Mouse (Mus musculus) ES-Bruce4 (cell line): ENCODE measurements around the gene Slc25a41. TPM values are rescaled to one million over a fixed set of nuclear protein-coding genes. Genes with fewer than 3 reads are reported as not detected.
A peak's percentile ranks its signal among the peaks of the same experiment; 100 is the strongest.

Source experiments
- H3K27ac ChIP-seq: 2 replicates; pipeline ENCODE4 v1.5.1; 2012; ENCODE audit warnings: low read length, inconsistent platforms; ENCODE audit not compliant: insufficient read depth
- H3K27me3 ChIP-seq: 2 replicates; pipeline ENCODE4 v1.6.1; 2012; ENCODE audit warnings: mild to moderate bottlenecking, low read length, inconsistent platforms; ENCODE audit not compliant: control insufficient read depth, poor library complexity, insufficient read depth, severe bottlenecking
- H3K36me3 ChIP-seq: 2 replicates; pipeline ENCODE4 v1.6.1; 2012; ENCODE audit warnings: inconsistent platforms, mild to moderate bottlenecking, low read length, moderate library complexity; ENCODE audit not compliant: control insufficient read depth, poor library complexity, insufficient read depth, severe bottlenecking
- H3K4me1 ChIP-seq: one replicate; pipeline ENCODE4 v1.8.1; 2011; ENCODE audit warnings: low read length; ENCODE audit not compliant: control insufficient read depth, insufficient read depth
- H3K4me3 ChIP-seq: 2 replicates; pipeline ENCODE4 v1.5.1; 2011; ENCODE audit warnings: low read depth, mild to moderate bottlenecking, low read length
- H3K9ac ChIP-seq: 2 replicates; pipeline ENCODE4 v1.6.1; 2012; ENCODE audit warnings: low read depth, mild to moderate bottlenecking, inconsistent platforms; ENCODE audit not compliant: poor library complexity, severe bottlenecking
- H3K9me3 ChIP-seq: replicated peaks from 2 replicates; pipeline ENCODE4 v1.6.1; 2012; ENCODE audit warnings: mild to moderate bottlenecking, low read length, inconsistent platforms; ENCODE audit not compliant: control insufficient read depth, poor library complexity, insufficient read depth, severe bottlenecking
- CTCF ChIP-seq: IDR thresholded peaks from one replicate; pipeline ENCODE4 v1.8.1; 2011; ENCODE audit warnings: low read depth, low read length
- EP300 ChIP-seq: IDR thresholded peaks from 2 replicates; pipeline ENCODE4 v1.6.1; 2011; ENCODE audit warnings: low read depth, low read length; ENCODE audit not compliant: insufficient read depth
- POLR2A ChIP-seq: IDR thresholded peaks from one replicate; pipeline ENCODE4 v1.8.1; 2011; ENCODE audit warnings: low read length; ENCODE audit not compliant: insufficient read depth
- polyA plus RNA-seq: library from polyadenylated mRNA; stranded (reverse); fragments of >200 nt; gene quantifications from 2 replicates; pipeline ENCODE4 v1.2.4, GENCODE M21; 2011; ENCODE audit warnings: low read depth; ENCODE audit not compliant: missing spikeins, insufficient read depth, insufficient read length

The Slc25a41 gene
- polyA plus RNA-seq, 1 experiment: not detected

- TF ChIP-seq CTCF (no peak), POLR2A (no peak), EP300 (no peak)
- no peaks in the 10 kb centered on the region for H3K9me3 ChIP-seq
- no peaks in the 10 kb centered on the region for H3K36me3 ChIP-seq
- H3K4me3 ChIP-seq: peak overlapping the region; percentile 91
- peak overlapping the region; percentile 66; the same call in 1 of the 2 replicates for H3K27ac ChIP-seq
- no peaks in the 10 kb centered on the region for H3K27me3 ChIP-seq
- H3K4me1 ChIP-seq: no peaks in the 10 kb centered on the region
- peak overlapping the region; percentile 72 for H3K9ac ChIP-seq
Measured at GRCm38 (mm10) chr17:57012245-57012795, 29.1 kb downstream of the Slc25a41 start.

- no peak for TF ChIP-seq EP300
- peak; percentile 95 for TF ChIP-seq POLR2A
- no peak for TF ChIP-seq CTCF
- Histone ChIP-seq H3K36me3 (no peaks in the 10 kb centered on the region), H3K27me3 (no peaks in the 10 kb centered on the region), H3K4me3 (peak within 1 kb of the TSS; percentile 93), H3K9me3 (no peaks in the 10 kb centered on the region), H3K4me1 (peaks cover 2% of the 10 kb centered on the region), H3K9ac (peak within 1 kb of the TSS; percentile 87), H3K27ac (peak within 1 kb of the TSS; percentile 66)
Measured at GRCm38 (mm10) chr17:57011236-57012141, 30.0 kb downstream of the Slc25a41 start, which contains the start of the genes Gtf2f1 and Gm17949. TSS of gene Gtf2f1 (minus strand) at chr17:57011288. TSS of gene Gm17949 (plus strand) at chr17:57011469.

GRCm38 (mm10) chr17:57010911-57011235, 30.6 kb downstream of the Slc25a41 start:
- Histone ChIP-seq H3K4me3 (peak overlapping the region; percentile 93), H3K27me3 (no peaks in the 10 kb centered on the region), H3K4me1 (peaks cover 2% of the 10 kb centered on the region), H3K9ac (peak overlapping the region; percentile 87), H3K36me3 (0 out of 2 replicates have a peak, but pooled peaks cover 4% of the 10 kb centered on the region), H3K27ac (peak overlapping the region; percentile 42), H3K9me3 (no peaks in the 10 kb centered on the region)
- TF ChIP-seq CTCF: no peak
- TF ChIP-seq EP300: no peak
- no peak for TF ChIP-seq POLR2A

- TF ChIP-seq POLR2A: no peak
- no peak for TF ChIP-seq EP300
- TF ChIP-seq CTCF: peak; percentile 61
- H3K9me3 ChIP-seq: no peaks in the 10 kb centered on the region
- H3K27me3 ChIP-seq: no peaks in the 10 kb centered on the region
- H3K4me1 ChIP-seq: peaks cover 2% of the 10 kb centered on the region
- H3K36me3 ChIP-seq: peaks cover 17% of the 10 kb centered on the region
- H3K4me3 ChIP-seq: no peak overlapping the region
- peak overlapping the region; percentile 10; the same call in 1 of the 2 replicates for H3K9ac ChIP-seq
- peak overlapping the region; percentile 84 for H3K27ac ChIP-seq
Measured at GRCm38 (mm10) chr17:57007137-57007905, 34.1 kb downstream of the Slc25a41 start.

GRCm38 (mm10) chr17:57003994-57004393, 37.5 kb downstream of the Slc25a41 start:
- no peaks in the 10 kb centered on the region for H3K9me3 ChIP-seq
- peaks cover 17% of the 10 kb centered on the region for H3K36me3 ChIP-seq
- H3K9ac ChIP-seq: no peak overlapping the region
- no peak overlapping the region for H3K4me3 ChIP-seq
- TF ChIP-seq EP300 (no peak), CTCF (no peak), POLR2A (no peak)
- H3K27ac ChIP-seq: no peak overlapping the region
- H3K27me3 ChIP-seq: no peaks in the 10 kb centered on the region
- peaks cover 2% of the 10 kb centered on the region for H3K4me1 ChIP-seq
